Mouse (Mus musculus): ENCODE measurements around the gene Ccdc163. TPM values are rescaled to one million over a fixed set of nuclear protein-coding genes. Genes with fewer than 3 reads are reported as not detected.

Ccdc163 gene
- polyA plus RNA-seq, 2 experiments, result 9.1 to 16.0 TPM

DNA sequence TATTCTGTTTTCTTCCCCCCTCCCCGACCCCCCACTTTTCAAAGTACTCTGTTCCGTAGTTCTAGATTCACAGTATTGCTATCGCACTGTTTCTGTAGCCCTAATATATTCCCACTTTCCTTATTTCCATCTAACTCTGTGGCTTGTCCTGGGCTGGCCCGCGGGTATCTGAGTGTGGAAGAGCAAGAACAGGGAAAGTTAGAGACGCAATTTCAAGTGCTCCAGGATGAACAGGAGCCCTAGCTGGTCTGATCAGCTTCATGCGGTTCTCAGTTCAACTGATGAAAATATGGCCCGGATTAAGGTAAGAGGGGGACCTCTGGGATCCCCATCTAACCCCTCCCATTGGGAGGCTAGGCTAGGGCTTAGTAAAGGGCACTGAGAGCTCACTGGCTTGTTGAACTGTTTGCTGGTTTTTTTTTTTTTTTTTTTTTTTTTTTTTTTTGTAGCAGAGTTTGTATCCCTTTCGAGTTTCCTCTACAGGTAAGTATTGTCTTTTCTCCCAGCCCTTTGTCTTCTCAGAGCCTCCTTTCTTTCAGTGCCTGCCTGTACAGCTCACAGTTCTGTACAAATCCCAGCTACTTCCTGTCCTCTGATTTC, 582 bp downstream of the Ccdc163 start:
- peak overlapping the region; percentile 70 to 94 for H3K4me3 ChIP-seq (ENCODE audit: insufficient read depth in 1 of 2, low read depth in 2 of 2, low read length in 2 of 2)
- H3K27me3 ChIP-seq (ENCODE audit: control insufficient read depth, insufficient read depth, low read length), result no peaks in the 10 kb centered on the region
- peak overlapping the region; percentile 67 for H3K9ac ChIP-seq (replicated peaks)
- H3K9me3 ChIP-seq (ENCODE audit: control insufficient read depth, low read length), result no peaks in the 10 kb centered on the region
- ATAC-seq (ENCODE audit: insufficient read depth) (peak; percentile 2; the same call in 1 of the 2 replicates), DNase-seq (ENCODE audit: low read depth in 3 of 3, low spot score in 3 of 3) (no peak)
- H3K4me2 ChIP-seq (ENCODE audit: low read depth), result peak overlapping the region; percentile 84
- TF ChIP-seq CTCF (IDR thresholded peaks at IDR 0.05; ENCODE audit: low read depth) (no peak), EP300 (IDR thresholded peaks at IDR 0.05; ENCODE audit: low read depth) (no peak)
- WGBS (ENCODE audit: insufficient replicate concordance), result 4% methylated on average over 9 of the region's 9 CpGs
- H3K36me3 ChIP-seq (replicated peaks; ENCODE audit: control insufficient read depth, insufficient read depth, low read depth), result no peaks in the 10 kb centered on the region; the same call in 1 of the 2 replicates
- peak overlapping the region; percentile 7 for H3K27ac ChIP-seq
- peaks cover 5 to 6% of the 10 kb centered on the region in 2 experiments; a peak in 3 of 4 replicates for H3K4me1 ChIP-seq (replicated peaks; ENCODE audit: control insufficient read depth in 2 of 2, insufficient read depth in 2 of 2, low read length in 1 of 2)

- H3K4me2 ChIP-seq (ENCODE audit: low read depth), result no peak overlapping the region
- no peak for TF ChIP-seq EP300 (IDR thresholded peaks at IDR 0.05; ENCODE audit: low read depth)
- TF ChIP-seq CTCF (IDR thresholded peaks at IDR 0.05; ENCODE audit: low read depth), result no peak
- no peak overlapping the region for H3K9ac ChIP-seq (replicated peaks)
- ATAC-seq (ENCODE audit: insufficient read depth) (no peak), DNase-seq (ENCODE audit: low read depth in 3 of 3, low spot score in 3 of 3) (no peak)
- H3K9me3 ChIP-seq (ENCODE audit: control insufficient read depth, low read length), result no peaks in the 10 kb centered on the region
- no peak overlapping the region for H3K4me3 ChIP-seq (ENCODE audit: insufficient read depth in 1 of 2, low read depth in 2 of 2, low read length in 2 of 2)
- WGBS (ENCODE audit: insufficient replicate concordance), result 72% methylated on average over 2 of the region's 2 CpGs
- no peaks in the 10 kb centered on the region for H3K27me3 ChIP-seq (ENCODE audit: control insufficient read depth, insufficient read depth, low read length)
- H3K27ac ChIP-seq, result no peak overlapping the region
- H3K4me1 ChIP-seq (replicated peaks; ENCODE audit: control insufficient read depth in 2 of 2, insufficient read depth in 2 of 2, low read length in 1 of 2), result peaks cover 5 to 6% of the 10 kb centered on the region in 2 experiments; a peak in 3 of 4 replicates
- no peaks in the 10 kb centered on the region for H3K36me3 ChIP-seq (replicated peaks; ENCODE audit: control insufficient read depth, insufficient read depth, low read depth)
Measured at GRCm38 (mm10) chr4:116710154-116710553, 1.8 kb downstream of the Ccdc163 start.

DNA sequence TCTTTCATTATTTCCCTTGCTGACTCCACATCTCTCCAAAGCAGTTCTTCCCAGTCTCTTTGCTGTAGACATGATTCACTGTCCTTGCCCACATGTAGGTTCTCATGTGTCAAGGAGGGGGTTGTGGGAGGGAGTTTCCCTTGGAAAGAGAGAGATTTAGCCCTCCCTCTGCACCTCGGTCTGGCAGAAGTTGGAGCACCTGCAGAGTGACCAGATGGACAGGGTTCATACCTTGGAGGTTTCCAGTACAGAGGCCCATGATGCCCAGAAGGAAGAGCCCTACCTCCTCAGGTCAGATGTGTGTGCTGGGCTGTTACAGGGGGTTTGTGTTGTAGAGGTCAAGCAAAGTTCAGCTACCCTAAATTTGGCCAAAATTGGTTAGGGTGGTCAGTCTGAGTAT, 4.2 kb downstream of the Ccdc163 start:
- Histone ChIP-seq H3K27ac (no peak overlapping the region), H3K9me3 (ENCODE audit: control insufficient read depth, low read length) (no peaks in the 10 kb centered on the region), H3K4me1 (replicated peaks; ENCODE audit: control insufficient read depth in 2 of 2, insufficient read depth in 2 of 2, low read length in 1 of 2) (peaks cover 3 to 6% of the 10 kb centered on the region in 2 experiments; a peak in 2 of 4 replicates), H3K4me2 (ENCODE audit: low read depth) (no peak overlapping the region), H3K9ac (replicated peaks) (no peak overlapping the region), H3K4me3 (ENCODE audit: insufficient read depth in 1 of 2, low read depth in 2 of 2, low read length in 2 of 2) (no peak overlapping the region), H3K36me3 (replicated peaks; ENCODE audit: control insufficient read depth, insufficient read depth, low read depth) (no peaks in the 10 kb centered on the region), H3K27me3 (ENCODE audit: control insufficient read depth, insufficient read depth, low read length) (no peaks in the 10 kb centered on the region)
- WGBS (ENCODE audit: insufficient replicate concordance), result 35% methylated on average over 1 of the region's 1 CpGs
- TF ChIP-seq CTCF (IDR thresholded peaks at IDR 0.05; ENCODE audit: low read depth) (no peak), EP300 (IDR thresholded peaks at IDR 0.05; ENCODE audit: low read depth) (no peak)
- ATAC-seq (ENCODE audit: insufficient read depth), result no peak
- no peak for DNase-seq (ENCODE audit: low read depth in 3 of 3, low spot score in 3 of 3)

DNA sequence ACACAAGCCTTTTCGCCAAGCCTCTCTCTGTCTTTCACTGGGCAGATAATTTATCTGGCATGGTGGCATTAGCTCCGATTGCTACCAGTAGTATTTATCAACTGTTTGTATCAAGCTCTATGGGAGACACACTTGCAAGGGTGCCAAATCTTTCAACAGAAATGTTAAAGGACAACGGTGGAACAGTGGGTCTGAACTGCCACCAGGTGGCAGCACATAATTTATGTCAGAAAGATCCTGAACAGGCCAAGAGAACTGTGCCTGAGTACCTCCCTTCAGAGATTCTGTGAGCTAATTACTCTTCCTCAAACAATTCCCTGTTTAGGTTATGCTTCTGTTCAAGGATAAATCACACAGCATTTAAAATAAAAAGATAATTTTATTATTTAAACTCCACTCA, 11.1 kb downstream of the Ccdc163 start:
- TF ChIP-seq EP300 (IDR thresholded peaks at IDR 0.05; ENCODE audit: low read depth), result no peak
- TF ChIP-seq CTCF (IDR thresholded peaks at IDR 0.05; ENCODE audit: low read depth), result peak; percentile 81
- Histone ChIP-seq H3K4me3 (ENCODE audit: insufficient read depth in 1 of 2, low read depth in 2 of 2, low read length in 2 of 2) (no peak overlapping the region), H3K27ac (no peak overlapping the region), H3K9me3 (ENCODE audit: control insufficient read depth, low read length) (no peaks in the 10 kb centered on the region), H3K27me3 (ENCODE audit: control insufficient read depth, insufficient read depth, low read length) (no peaks in the 10 kb centered on the region), H3K4me2 (ENCODE audit: low read depth) (no peak overlapping the region), H3K9ac (replicated peaks) (no peak overlapping the region), H3K4me1 (replicated peaks; ENCODE audit: control insufficient read depth in 2 of 2, insufficient read depth in 2 of 2, low read length in 1 of 2) (peaks cover 3 to 4% of the 10 kb centered on the region in 2 experiments; a peak in 1 of 4 replicates), H3K36me3 (replicated peaks; ENCODE audit: control insufficient read depth, insufficient read depth, low read depth) (no peaks in the 10 kb centered on the region)
- WGBS (ENCODE audit: insufficient replicate concordance), result 16% methylated on average over 3 of the region's 3 CpGs
- ATAC-seq (ENCODE audit: insufficient read depth), result no peak
- peak; percentile 64 to 69 (median 68) for DNase-seq (ENCODE audit: low read depth in 3 of 3, low spot score in 3 of 3)

- peak within 1 kb of the TSS; percentile 69 to 88 for H3K4me3 ChIP-seq (ENCODE audit: insufficient read depth in 1 of 2, low read depth in 2 of 2, low read length in 2 of 2)
- DNase-seq (ENCODE audit: low read depth in 3 of 3, low spot score in 3 of 3) (peak; percentile 95), ATAC-seq (ENCODE audit: insufficient read depth) (peak; percentile 96)
- peak within 1 kb of the TSS; percentile 34; the same call in 1 of the 2 replicates for H3K27ac ChIP-seq
- no peaks in the 10 kb centered on the region for H3K9me3 ChIP-seq (ENCODE audit: control insufficient read depth, low read length)
- TF ChIP-seq CTCF (IDR thresholded peaks at IDR 0.05; ENCODE audit: low read depth) (no peak), EP300 (IDR thresholded peaks at IDR 0.05; ENCODE audit: low read depth) (0 out of 2 replicates have a peak, but pooled peaks have one; percentile 15)
- H3K9ac ChIP-seq (replicated peaks), result peak within 1 kb of the TSS; percentile 72
- H3K4me2 ChIP-seq (ENCODE audit: low read depth), result peak within 1 kb of the TSS; percentile 92
- peaks cover 3 to 4% of the 10 kb centered on the region in 2 experiments; a peak in 1 of 4 replicates for H3K4me1 ChIP-seq (replicated peaks; ENCODE audit: control insufficient read depth in 2 of 2, insufficient read depth in 2 of 2, low read length in 1 of 2)
- under 1% methylated on average over 34 of the region's 34 CpGs for WGBS (ENCODE audit: insufficient replicate concordance)
- H3K27me3 ChIP-seq (ENCODE audit: control insufficient read depth, insufficient read depth, low read length), result no peaks in the 10 kb centered on the region
- H3K36me3 ChIP-seq (replicated peaks; ENCODE audit: control insufficient read depth, insufficient read depth, low read depth), result no peaks in the 10 kb centered on the region
Measured at GRCm38 (mm10) chr4:116720343-116721097, 12.2 kb downstream of the Ccdc163 start, which contains the start of gene Tesk2. TSS of gene Tesk2 (plus strand) at chr4:116720948.
